Mouse (Mus musculus) right cerebral cortex, postnatal 36 days (tissue): ENCODE results near the gene Tbc1d14.

ENCODE experiments used
- DNase-seq, 2 experiments: peaks; one replicate each; pipeline ENCODE4 v3.0.0; 2022; ENCODE audit warnings: low spot score in 2 of 2, mixed read lengths in 1 of 2

Gene Tbc1d14

DNA sequence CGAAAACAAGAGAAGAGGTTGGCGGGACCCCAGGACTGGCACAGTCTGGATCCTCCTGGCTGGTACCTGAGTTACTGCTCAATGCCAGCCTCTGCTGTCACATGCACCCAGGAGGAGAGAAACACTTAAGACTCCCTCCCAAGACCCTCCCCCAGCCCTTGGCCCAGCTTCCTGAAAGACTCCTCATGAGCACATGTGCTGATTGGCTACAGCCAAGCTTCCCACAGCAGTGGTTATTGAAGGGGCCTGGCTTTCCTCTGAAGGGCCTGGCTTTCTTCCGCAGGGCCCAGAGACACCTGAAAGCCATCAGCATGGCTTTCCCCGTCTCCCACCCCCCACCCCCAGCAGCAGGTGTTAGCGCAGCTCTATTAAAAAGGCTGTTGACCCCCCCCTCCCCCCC lies at the start of gene Tbc1d14:
Gene Tbc1d14, minus strand, starts transcription at position 101 of the 400 bp plus-strand sequence.
- DNase-seq, result no peak

DNA sequence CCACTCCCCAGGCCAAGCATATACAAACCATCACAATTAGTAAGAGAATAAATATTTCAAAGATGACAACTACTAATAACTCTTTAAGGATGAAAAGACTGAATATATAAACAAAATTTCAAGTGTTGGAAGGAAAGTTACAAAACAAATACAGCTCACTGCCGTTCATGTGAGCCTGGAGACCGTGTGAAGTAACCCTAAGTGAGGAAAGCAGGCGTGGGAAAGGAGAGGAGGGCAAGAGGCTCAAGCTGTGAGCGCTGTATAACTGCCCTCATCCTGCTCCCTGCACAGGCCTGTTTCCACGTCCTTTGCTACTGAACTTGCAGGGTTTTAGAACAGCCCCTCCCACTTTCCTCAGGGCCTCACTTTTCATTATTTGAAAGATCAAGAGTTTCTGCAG lies 32.5 kb upstream of the Tbc1d14 start:
- no peak for DNase-seq

GRCm38 (mm10) chr5:36623670-36624069 lies 30.6 kb upstream of the Tbc1d14 start:
- DNase-seq, result no peak

DNA sequence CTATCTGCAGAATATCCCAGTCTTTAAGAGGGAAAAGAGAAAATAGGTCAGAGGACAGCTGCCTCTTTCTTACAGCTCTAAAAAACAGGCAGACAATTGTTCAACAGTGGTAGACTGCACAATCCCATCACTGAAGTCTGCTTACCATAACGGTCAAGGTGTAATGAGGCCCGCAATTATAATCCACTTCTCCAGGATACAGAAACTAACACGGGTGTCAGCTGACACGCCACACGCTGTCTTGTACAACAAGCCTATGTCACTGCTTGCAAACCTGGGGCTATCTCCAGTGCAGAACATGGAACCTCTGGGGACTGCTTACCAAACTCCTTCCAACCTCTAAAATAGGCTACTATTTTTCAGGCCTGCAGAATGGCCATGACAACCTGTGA lies 28.0 kb upstream of the Tbc1d14 start:
- DNase-seq, result no peak

DNA sequence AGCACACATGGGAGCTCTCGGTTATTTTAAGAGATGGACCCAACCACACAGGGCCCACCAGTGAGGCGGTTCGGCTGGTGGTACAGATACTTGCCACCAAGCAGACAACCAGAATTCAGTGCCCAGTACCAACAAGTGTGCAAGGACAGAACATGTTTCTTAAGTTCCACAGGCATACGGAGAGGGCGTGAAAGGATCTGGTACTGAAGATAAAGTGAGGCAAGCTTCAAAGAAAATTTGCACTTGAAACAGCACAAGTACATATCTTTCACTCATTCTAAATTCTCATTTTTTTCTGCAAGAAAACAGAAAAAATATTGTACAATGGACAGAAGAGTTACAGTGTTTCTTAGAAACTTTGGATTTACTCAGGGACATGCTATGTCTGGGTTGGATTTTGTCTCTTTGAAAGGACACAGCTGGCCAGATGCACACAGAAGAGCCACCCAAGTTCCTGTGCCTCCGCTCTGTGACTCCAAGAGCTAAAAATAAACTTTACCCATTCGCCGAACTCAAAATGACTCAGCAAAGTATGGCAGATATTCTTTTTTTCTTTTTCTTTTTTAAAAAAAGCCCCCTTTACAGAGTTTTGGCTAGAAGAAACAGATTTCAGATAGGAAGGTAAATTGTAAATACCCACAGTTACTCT lies 27.5 kb upstream of the Tbc1d14 start:
- DNase-seq, result no peak

- DNase-seq, result no peak
Observed at GRCm38 (mm10) chr5:36618890-36619289, 25.8 kb upstream of the Tbc1d14 start.

DNA sequence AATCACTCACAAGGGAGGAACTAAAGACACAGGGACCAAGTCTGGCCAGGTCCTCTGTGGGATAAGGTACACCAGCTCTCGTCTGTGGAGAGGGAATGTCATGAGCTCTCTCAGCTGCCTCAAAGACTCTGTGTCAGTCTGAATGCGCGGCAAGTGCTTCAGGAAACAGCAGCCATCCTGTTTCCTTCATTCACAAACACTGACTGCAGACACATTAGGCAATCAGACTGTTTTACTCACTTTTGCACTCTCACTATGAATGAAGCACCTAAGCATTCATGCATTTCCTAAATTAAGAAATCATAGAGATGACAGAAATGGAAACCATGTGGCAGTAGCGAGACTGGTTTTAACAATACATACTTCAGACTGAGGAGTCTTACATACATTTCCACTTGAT lies 25.3 kb upstream of the Tbc1d14 start:
- no peak for DNase-seq

DNA sequence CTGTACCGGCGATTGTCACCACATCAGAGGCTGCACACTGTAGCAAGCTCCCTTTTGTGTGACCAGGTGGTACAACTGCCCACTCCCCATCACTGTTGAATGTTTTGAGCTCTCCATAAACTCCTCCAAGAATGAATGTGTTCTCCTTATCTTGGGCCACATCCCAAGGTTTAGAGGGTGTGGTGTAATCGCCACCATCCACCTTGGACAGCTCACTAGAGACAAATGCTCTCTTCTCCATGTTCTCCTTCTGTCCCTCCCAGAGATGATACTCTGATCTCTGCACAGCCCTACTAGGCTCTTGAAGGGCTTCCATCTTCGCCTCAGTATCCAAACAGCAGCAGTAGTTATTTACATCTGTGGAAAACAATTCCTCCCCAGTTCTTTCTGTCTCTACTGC lies 21.0 kb upstream of the Tbc1d14 start:
- DNase-seq, result no peak

GRCm38 (mm10) chr5:36608939-36609499 lies 15.9 kb upstream of the Tbc1d14 start:
- DNase-seq, result no peak

- no peak for DNase-seq
Observed at GRCm38 (mm10) chr5:36603031-36603430, 10.0 kb upstream of the Tbc1d14 start.

GRCm38 (mm10) chr5:36602028-36602427 lies 9.0 kb upstream of the Tbc1d14 start:
- DNase-seq, result no peak

- peak in 1 of 2 experiments; percentile 48 for DNase-seq
Observed at GRCm38 (mm10) chr5:36601492-36601891, 8.4 kb upstream of the Tbc1d14 start.

DNA sequence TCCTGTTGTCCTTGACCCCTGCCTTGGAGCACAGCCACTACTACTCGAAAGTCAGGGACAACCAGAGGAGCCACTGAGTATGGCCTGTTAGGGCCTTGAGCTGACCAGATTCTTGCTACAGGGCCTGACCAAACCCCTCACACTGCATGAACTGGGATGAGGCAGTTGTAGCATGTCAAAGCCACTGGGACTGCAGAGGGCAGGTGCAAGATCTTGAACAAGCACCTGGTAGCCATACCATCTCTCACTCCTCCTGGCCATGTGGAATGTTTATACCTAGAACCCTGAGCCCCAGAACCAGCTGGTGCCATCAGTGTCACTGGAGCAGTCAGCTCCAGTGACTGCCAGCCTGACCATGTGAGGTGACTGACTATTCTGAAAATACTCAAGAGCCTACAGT lies 5.8 kb upstream of the Tbc1d14 start:
- DNase-seq, result no peak

- no peak for DNase-seq
Observed at GRCm38 (mm10) chr5:36597653-36598052, 4.6 kb upstream of the Tbc1d14 start.

DNA sequence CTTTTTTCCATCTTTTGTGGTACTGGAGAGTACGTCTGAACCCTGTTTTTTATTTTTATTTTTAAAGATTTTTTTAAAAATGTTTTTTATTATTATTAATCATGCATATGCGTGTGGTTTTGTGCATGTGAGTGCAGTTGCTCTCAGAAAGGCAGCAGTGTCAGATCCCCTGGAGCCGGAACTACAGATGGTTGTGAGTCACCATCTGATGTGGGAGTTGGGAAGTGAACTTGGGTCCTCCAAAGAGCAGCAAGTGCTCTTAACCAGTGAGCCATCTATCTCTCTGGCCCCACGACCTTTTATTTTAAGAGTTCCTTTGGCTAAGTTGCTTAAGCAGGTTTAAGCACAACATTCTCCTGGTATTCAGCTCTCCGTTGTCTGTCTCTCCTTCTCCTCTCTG lies 3.1 kb upstream of the Tbc1d14 start:
- DNase-seq, result no peak

- DNase-seq, result no peak
Observed at GRCm38 (mm10) chr5:36595115-36595514, 2.0 kb upstream of the Tbc1d14 start.

GRCm38 (mm10) chr5:36594344-36594743 lies 1.3 kb upstream of the Tbc1d14 start:
- no peak for DNase-seq

GRCm38 (mm10) chr5:36590499-36590920 lies 2.6 kb downstream of the Tbc1d14 start:
- DNase-seq, result peak; percentile 43 to 69

GRCm38 (mm10) chr5:36584299-36584698 lies 8.8 kb downstream of the Tbc1d14 start:
- DNase-seq, result no peak

DNA sequence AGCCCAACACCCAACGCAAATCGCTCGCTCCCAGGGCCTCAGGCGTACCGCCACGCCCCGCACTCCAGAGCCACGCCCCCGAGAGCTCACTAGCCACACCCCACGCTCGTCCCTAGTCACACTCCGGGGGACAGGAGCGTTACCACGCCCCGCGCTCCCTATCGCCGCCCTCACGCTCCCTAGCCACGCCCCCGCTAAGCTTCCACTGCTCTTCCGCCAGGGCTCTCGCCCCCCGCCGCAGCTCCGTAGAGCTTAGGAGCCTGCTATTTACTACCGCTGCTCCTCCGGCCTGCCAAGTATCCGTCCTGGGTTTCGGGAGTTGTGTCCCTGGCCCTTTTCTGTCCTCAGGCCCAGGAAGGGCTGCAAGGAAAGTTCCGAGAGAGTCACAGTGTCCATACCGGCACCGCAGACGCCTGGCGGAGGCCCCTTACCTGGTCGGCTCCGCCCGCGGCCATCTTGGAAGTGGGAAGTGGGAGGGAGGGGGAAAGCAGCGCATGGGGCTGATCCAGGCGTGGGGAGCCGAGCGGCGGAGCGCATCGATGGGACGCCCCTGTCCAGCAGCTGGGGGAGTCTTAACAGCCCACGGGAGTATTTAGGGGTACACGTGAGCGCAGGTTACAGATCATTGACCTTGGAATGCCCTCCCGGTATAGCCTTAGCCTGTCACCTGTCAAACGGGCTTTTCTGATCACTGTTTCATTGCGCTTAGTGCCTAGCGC lies 11.0 kb downstream of the Tbc1d14 start:
- peak; percentile 98 to 99 for DNase-seq

DNA sequence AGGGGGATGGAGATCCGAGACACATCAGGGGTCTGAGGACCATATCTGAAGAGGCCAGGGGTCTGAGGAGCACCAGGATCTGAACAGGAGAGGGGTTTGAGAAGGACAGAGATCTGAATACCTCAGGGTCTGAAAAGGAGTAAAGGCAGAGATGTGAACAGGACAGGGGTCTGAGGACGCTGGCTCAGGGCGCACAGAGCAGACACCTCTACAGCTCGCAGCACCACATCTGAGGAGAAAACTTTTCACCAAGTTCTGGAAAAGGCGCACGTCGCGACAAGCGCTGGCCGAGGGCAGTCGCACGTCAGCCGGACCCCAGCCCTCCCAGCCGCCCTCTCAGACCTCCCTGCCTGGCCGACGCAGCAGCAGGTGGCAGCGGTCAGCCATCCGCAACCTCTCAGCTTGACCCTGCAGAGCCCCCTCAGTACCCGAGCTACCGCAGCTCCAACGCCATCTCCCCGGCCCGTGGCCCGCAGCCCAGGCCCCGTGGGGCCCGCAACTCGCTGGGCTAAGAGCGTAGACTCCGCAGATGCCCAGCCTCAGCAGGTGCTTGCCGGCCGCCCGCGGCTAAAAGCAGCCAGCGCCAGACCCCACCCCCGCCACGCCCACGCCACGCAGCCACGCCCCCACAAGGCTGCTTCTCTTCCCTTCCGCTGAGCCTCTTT lies 11.7 kb downstream of the Tbc1d14 start:
- no peak for DNase-seq

DNA sequence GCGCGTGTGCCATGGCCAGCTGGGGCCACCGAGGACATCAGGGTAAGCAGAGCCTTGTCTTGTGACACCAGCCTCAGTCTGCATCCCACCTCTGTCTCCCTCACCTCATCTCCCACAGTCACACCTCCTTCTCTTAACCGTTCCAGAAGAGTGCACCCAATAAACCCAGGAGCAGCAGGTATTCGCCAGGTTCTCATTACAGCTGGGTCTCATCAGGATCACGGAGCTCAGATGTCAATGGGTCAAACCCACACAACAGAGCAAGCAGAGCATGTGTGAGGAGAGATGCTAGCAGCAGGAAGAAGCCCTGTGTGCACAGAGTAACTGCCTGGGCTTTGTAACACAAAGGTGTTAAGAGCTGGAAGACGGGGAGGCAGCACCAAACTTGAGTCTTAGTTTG lies 13.1 kb downstream of the Tbc1d14 start:
- DNase-seq, result no peak

GRCm38 (mm10) chr5:36578982-36579381 lies 14.1 kb downstream of the Tbc1d14 start:
- DNase-seq, result no peak
